Mouse (Mus musculus) limb, embryonic 10.5 days (tissue): ENCODE data around the gene Prkn. TPM values are rescaled to one million over a fixed set of nuclear protein-coding genes. Genes with fewer than 3 reads are reported as not detected.

Experiments
- DNase-seq: peaks from one replicate; pipeline ENCODE4 v3.0.0-alpha.2; 2017; ENCODE audit warnings: low spot score
- H3K27ac ChIP-seq: fragments of 300-500 bp; sonication (generic); 2 replicates; pipeline ENCODE4 v1.5.1; 2016; ENCODE audit warnings: mild to moderate bottlenecking
- H3K27me3 ChIP-seq: fragments of 300-500 bp; sonication (generic); 2 replicates; pipeline ENCODE4 v1.6.1; 2016; ENCODE audit warnings: low read depth, mild to moderate bottlenecking; ENCODE audit not compliant: poor library complexity, severe bottlenecking
- H3K36me3 ChIP-seq: fragments of 300-500 bp; sonication (generic); 2 replicates; pipeline ENCODE4 v1.6.1; 2016; ENCODE audit warnings: mild to moderate bottlenecking, moderate library complexity
- H3K4me1 ChIP-seq: fragments of 300-500 bp; sonication (generic); 2 replicates; pipeline ENCODE4 v1.6.1; 2016
- H3K4me3 ChIP-seq: fragments of 300-500 bp; sonication (generic); 2 replicates; pipeline ENCODE4 v1.5.1; 2016; ENCODE audit warnings: mild to moderate bottlenecking, moderate library complexity
- H3K9me3 ChIP-seq: fragments of 300-500 bp; sonication (generic); replicated peaks from 2 replicates; pipeline ENCODE4 v1.6.1; 2016; ENCODE audit warnings: mild to moderate bottlenecking
- WGBS: fragments of 180-500 bp; shearing (Covaris S2); methylation state at CpG from one replicate; pipeline ENCODE4 v1.1.7; 2016; 5-methylcytosine and 5-hydroxymethylcytosine counted together
- polyA plus RNA-seq: library from polyadenylated mRNA; unstranded; fragments of >200 nt; fragmentation: Nextera tagmentation; extraction: Ambion mirVana; gene quantifications from 2 replicates; pipeline ENCODE4 v1.2.1, GENCODE M21; 2016

The Prkn gene
- polyA plus RNA-seq, 1 experiment from 2014 or later: 0.85 TPM

DNA sequence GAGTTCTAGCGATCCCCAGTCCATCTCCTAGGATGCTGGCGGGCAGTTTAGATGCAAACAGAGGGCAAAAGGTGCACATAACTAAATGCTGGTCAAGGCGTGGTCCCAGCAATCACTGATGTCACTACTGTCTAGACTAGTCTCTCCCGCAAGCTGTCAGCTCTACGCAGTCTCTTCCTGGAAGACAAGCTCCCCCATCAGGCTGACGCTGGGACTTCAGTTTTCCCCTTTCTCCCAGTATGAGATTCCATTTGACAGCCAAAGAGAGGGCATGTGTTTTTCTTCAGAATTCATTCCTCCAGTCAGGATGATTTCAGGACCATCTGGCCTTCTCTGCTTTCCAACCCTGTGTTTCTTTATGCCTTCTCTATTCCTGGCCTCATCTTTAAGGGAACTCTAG, 1062.8 kb downstream of the Prkn start:
- H3K4me3 ChIP-seq: no peak overlapping the region
- no peak for DNase-seq
- WGBS: 55% methylated on average over 6 of the region's 6 CpGs
- no peaks in the 10 kb centered on the region for H3K4me1 ChIP-seq
- no peak overlapping the region for H3K27ac ChIP-seq
- no peaks in the 10 kb centered on the region for H3K9me3 ChIP-seq
- H3K27me3 ChIP-seq: 0 out of 2 replicates have a peak, but pooled peaks cover 4% of the 10 kb centered on the region
- H3K36me3 ChIP-seq: no peaks in the 10 kb centered on the region

DNA sequence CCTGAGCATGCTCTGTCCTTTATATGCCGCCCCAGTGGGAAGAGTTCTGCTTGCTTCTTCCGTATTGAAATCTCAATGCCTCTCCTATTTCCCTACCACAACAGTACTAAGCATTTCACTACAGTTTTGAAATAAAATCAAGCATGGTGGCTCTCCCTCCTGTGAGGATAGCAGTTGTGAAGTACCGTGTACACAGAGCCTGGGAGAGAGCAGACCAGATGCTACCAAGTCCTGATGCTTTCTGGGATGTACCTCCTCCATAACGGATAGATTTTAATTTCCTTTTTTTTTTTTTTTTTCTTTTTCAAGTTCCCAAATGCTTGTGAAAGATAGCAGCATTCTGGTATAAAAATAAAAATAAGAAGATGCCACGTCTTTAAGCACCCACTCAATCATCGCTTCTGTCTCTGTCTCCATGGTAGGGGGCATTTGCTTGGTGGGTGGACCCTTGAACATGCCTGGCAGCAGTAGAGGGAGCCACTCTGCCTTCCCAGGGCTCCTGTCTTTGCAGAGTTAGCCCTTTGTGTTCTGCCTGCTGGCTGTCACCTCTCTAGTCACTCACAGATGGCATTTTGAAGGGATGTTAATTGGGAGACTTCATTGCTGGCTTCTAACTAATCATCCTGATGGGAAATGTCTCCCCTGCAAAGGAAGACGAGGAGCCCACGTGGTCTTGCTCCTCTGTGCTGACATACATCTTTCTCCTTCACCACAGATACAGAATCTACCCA, 1070.6 kb downstream of the Prkn start:
- no peak overlapping the region for H3K27ac ChIP-seq
- no peaks in the 10 kb centered on the region for H3K36me3 ChIP-seq
- no peak overlapping the region for H3K4me3 ChIP-seq
- peaks cover 15% of the 10 kb centered on the region for H3K4me1 ChIP-seq
- DNase-seq: no peak
- 68% methylated on average over 8 of the region's 8 CpGs for WGBS
- H3K27me3 ChIP-seq: peaks cover 41% of the 10 kb centered on the region
- H3K9me3 ChIP-seq: no peaks in the 10 kb centered on the region

DNA sequence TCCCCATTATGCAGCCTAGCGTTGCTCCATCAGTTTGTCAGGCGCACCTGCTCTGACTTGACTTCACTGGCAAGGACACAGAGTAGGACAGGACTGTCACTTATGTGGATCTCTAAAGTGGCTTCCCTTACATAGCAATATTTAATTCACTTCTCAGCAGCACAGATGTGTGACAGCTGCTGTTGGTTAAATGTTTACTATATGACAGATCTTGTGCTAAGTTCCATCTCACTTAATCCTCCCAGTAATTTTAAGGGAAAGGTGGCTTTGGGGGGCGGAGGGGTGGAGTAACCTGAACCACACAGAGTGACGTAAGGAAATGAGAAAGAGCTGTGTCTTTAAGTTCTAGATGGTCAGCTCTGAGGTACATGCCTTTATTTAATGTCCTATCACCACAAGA, 1072.0 kb downstream of the Prkn start:
- WGBS: 82% methylated on average over 4 of the region's 4 CpGs
- Histone ChIP-seq H3K4me1 (peaks cover 15% of the 10 kb centered on the region), H3K27me3 (peaks cover 43% of the 10 kb centered on the region), H3K36me3 (no peaks in the 10 kb centered on the region), H3K4me3 (no peak overlapping the region), H3K9me3 (no peaks in the 10 kb centered on the region), H3K27ac (no peak overlapping the region)
- DNase-seq: no peak

DNA sequence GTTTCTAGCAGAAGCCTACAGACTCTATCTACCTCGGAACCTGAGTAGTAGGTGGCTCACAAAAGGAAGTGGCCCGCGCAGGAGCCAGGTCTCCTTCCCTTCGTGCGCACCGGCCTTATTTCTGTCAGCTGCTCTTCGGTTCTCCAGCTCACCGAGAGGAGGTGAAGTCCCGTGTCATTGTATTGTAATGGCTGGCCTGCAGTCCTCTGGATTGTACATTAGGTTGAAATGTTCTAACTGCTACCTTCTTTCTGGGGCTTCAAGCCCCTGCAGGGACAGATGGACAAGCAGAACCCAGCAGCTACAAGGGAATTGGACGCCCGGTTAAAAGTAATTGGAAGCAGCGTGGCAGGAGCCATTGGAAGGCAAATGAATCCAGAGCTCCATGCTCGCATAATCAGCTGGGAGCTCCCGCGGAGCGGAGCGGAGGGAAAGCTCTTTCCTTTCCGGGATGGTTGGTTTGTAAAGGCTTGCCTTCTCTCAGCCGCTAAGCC, 1072.7 kb downstream of the Prkn start:
- Histone ChIP-seq H3K4me3 (peak overlapping the region; percentile 42), H3K4me1 (peaks cover 15% of the 10 kb centered on the region), H3K27ac (no peak overlapping the region), H3K36me3 (no peaks in the 10 kb centered on the region), H3K9me3 (no peaks in the 10 kb centered on the region), H3K27me3 (peaks cover 43% of the 10 kb centered on the region)
- DNase-seq: peak; percentile 54
- WGBS: 2% methylated on average over 19 of the region's 19 CpGs

DNA sequence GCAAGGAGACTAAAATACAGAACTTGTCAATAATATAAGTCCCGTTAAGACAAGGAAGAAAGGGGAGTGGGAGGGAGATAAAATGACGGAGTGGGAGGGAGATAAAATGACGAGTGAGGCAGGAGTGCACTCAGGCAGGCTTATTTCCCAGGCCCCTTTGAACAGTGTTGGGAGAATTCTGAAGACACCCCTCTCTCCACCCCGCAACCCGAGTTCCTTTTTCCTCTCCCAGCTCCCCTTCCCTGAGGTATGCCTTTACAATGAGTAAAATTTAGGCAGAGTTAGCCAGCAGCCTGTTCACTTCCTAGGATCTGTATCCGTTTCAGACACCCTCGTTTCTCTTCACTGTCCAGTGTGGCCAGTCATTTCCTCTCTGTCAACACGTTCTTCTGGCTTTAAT, 1073.4 kb downstream of the Prkn start:
- Histone ChIP-seq H3K27ac (no peak overlapping the region), H3K4me1 (peaks cover 17% of the 10 kb centered on the region), H3K4me3 (peak overlapping the region; percentile 42), H3K36me3 (no peaks in the 10 kb centered on the region), H3K9me3 (no peaks in the 10 kb centered on the region), H3K27me3 (peaks cover 43% of the 10 kb centered on the region)
- WGBS: 18% methylated on average over 8 of the region's 8 CpGs
- DNase-seq: no peak

DNA sequence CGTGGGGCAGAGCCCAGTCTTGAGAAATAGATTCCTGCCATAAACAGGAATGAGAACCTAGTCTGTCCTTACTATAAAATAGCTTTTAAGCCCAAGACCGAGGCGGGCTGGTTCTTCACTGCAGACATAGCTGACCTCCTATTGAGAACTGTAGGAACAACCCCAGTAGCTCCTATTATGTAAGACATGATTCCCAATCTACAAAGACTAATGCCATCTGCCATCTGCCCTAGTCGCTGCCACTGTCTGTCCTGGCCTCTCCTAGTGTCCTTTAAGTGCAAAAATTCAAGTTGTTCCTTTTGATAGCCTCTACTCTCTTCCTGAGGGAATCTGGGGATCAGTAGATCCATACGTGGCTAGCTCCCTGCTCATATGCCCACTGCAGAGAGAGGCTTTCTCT, 1074.3 kb downstream of the Prkn start:
- no peak for DNase-seq
- peaks cover 17% of the 10 kb centered on the region for H3K4me1 ChIP-seq
- no peaks in the 10 kb centered on the region for H3K36me3 ChIP-seq
- H3K27me3 ChIP-seq: peaks cover 43% of the 10 kb centered on the region
- H3K27ac ChIP-seq: no peak overlapping the region
- no peaks in the 10 kb centered on the region for H3K9me3 ChIP-seq
- H3K4me3 ChIP-seq: no peak overlapping the region
- WGBS: 76% methylated on average over 5 of the region's 5 CpGs

DNA sequence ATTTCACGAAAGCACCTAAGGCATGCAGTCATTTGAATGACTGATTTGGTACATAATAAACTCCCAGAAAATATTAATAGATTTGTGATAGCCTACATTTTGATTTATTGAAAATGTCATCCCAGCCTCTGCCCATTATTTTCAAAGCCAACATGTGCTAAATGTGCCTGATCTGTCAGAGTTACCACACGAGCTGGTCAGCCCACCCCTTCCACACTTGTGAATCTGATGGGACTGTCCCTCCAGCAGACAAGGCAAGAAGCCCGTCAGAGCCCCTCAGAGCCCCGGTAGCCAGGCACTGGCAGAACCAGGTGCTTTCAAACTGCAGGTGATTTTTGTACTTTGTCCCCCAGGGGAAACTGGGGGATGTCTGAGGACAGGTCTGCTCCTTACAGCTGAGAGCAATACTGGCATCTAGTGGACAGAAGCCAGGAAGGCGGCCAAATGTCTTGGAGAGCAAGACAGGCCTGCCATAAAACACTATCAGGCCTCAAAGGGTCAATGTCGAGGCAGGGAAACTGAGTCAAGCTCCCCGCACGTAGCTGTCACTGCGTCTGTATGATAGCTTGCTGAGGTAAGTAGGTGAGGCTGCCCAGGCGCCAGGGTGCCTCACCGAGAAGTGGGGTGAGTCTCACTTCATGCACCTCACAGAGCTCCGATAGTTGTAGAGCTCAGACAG, 1078.1 kb downstream of the Prkn start:
- H3K9me3 ChIP-seq: no peaks in the 10 kb centered on the region
- peak; percentile 45 for DNase-seq
- no peaks in the 10 kb centered on the region for H3K36me3 ChIP-seq
- WGBS: 53% methylated on average over 12 of the region's 12 CpGs
- H3K4me1 ChIP-seq: peaks cover 12% of the 10 kb centered on the region
- H3K27me3 ChIP-seq: peaks cover 24% of the 10 kb centered on the region
- no peak overlapping the region for H3K4me3 ChIP-seq
- H3K27ac ChIP-seq: no peak overlapping the region

DNA sequence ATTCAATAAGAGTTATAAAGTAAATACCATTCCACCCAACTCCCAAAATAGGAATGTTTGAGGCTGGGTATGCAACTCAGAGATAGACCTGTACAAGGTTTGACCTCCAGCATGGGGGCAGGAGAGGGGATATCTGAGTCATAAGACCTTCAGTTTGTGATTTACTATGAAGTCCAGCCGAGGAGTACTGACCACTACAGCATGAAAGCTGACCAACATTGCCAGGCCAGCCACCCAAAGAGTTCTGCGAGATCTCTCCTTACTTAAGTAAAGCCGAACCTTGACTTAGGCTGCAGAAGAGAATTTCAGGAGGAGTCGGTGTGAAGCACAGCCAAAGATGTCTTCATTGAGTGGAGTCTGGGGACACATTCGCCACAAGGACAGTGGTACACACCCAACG, 1079.4 kb downstream of the Prkn start:
- no peak for DNase-seq
- 89% methylated on average over 6 of the region's 6 CpGs for WGBS
- no peak overlapping the region for H3K4me3 ChIP-seq
- no peaks in the 10 kb centered on the region for H3K36me3 ChIP-seq
- peaks cover 13% of the 10 kb centered on the region for H3K27me3 ChIP-seq
- H3K9me3 ChIP-seq: no peaks in the 10 kb centered on the region
- H3K27ac ChIP-seq: no peak overlapping the region
- peaks cover 5% of the 10 kb centered on the region; the same call in 1 of the 2 replicates for H3K4me1 ChIP-seq

DNA sequence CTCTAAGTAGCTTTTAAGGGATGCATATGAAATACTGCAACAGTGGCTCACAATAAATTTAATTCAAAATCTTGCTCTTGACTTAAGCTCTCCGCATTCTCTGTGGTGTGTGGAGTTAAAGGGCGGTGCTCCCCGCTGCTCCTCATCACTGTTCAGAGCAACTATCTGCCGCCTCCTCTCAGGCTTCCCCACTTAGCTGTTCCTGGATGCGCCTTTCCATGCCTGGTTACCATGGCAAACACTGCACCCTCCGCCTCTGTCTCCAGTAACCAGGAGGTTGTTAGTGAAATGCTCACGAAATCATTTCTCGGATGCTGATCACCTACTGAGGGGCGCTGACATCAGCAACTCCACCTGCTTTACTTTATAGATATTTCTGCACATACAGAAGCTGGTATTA, 1080.8 kb downstream of the Prkn start:
- H3K4me1 ChIP-seq: peaks cover 8% of the 10 kb centered on the region
- H3K27ac ChIP-seq: no peak overlapping the region; the same call in 1 of the 2 replicates
- H3K4me3 ChIP-seq: no peak overlapping the region
- no peaks in the 10 kb centered on the region for H3K36me3 ChIP-seq
- no peak for DNase-seq
- H3K9me3 ChIP-seq: no peaks in the 10 kb centered on the region
- WGBS: 90% methylated on average over 9 of the region's 9 CpGs
- no peaks in the 10 kb centered on the region for H3K27me3 ChIP-seq

DNA sequence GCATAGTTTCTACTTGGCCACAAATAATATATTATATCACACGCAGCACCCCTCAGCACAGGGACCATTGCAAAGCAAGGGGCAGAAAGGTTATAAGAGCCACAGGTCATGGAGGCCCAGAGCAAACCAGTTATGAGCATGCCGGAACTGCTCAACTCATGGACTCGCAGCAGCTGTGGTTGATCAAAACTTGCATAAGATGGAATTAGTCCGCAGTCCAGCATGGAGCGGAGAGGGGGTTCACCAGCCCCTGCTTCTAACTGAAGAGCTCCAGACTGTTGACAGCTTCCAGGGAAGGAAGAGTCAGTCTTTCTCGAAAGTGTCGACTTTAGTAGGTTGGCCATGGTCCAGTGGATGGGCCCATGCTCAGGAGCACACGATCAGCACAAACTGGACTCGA, 1083.8 kb downstream of the Prkn start:
- Histone ChIP-seq H3K9me3 (no peaks in the 10 kb centered on the region), H3K27ac (no peak overlapping the region), H3K4me1 (peaks cover 31% of the 10 kb centered on the region), H3K36me3 (no peaks in the 10 kb centered on the region), H3K4me3 (no peak overlapping the region), H3K27me3 (no peaks in the 10 kb centered on the region)
- WGBS: 91% methylated on average over 9 of the region's 9 CpGs
- no peak for DNase-seq

DNA sequence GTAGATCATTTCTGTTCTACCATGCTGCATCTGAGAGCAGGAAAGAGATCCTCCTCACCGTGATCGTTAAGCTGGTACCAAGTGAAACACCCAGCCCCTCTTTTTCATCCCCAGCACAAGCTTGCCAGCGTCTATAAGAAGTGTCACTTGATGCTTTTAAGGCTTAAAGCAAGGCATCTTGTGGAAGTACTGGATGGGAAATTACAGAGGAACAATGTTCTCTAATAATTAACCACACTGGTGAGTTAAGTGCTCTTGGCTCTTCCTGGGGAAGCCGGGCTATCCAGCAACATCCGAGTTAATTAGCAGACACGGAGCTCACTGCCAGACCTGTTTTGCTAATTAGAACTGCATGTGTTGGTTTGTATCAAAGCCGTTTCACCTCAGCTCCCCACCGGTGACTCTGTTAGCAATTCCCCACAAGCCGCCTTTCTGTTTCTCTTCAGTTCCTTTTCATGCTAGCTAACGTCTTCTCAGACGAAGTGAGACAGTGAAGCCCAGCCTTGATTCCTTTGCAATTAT, 1086.7 kb downstream of the Prkn start:
- peak overlapping the region; percentile 38; the same call in 1 of the 2 replicates for H3K27ac ChIP-seq
- no peaks in the 10 kb centered on the region for H3K9me3 ChIP-seq

DNA sequence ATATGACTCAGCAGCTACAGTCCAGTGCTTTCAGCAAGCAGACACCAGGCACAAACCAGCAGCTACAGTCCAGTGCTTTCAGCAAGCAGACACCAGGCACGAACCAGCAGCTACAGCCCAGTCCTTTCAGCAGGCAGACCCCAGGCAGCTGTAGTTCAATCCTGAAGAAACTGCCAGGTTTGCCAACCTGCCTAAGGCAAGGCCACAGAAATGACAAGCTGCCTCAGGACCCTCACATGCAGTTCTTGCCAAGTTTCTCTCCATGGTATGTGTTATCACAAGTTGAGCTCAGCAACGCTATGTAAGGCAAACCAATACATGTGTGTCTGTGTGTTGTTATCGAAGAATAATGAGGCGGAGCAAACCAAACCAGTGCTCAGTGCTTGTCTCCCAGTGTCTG, 1091.5 kb downstream of the Prkn start:
- no peak for DNase-seq
- Histone ChIP-seq H3K27me3 (no peaks in the 10 kb centered on the region), H3K9me3 (no peaks in the 10 kb centered on the region), H3K36me3 (no peaks in the 10 kb centered on the region), H3K4me3 (no peak overlapping the region), H3K27ac (no peak overlapping the region), H3K4me1 (peaks cover 20% of the 10 kb centered on the region)
- WGBS: 89% methylated on average over 4 of the region's 4 CpGs

More for the DNA sequence above, 1086.7 kb downstream of the Prkn start:
- no peaks in the 10 kb centered on the region for H3K36me3 ChIP-seq
- no peak overlapping the region for H3K4me3 ChIP-seq
- 17% methylated on average over 11 of the region's 11 CpGs for WGBS
- peak; percentile 49 for DNase-seq
- H3K27me3 ChIP-seq: no peaks in the 10 kb centered on the region
- peaks cover 28% of the 10 kb centered on the region for H3K4me1 ChIP-seq

DNA sequence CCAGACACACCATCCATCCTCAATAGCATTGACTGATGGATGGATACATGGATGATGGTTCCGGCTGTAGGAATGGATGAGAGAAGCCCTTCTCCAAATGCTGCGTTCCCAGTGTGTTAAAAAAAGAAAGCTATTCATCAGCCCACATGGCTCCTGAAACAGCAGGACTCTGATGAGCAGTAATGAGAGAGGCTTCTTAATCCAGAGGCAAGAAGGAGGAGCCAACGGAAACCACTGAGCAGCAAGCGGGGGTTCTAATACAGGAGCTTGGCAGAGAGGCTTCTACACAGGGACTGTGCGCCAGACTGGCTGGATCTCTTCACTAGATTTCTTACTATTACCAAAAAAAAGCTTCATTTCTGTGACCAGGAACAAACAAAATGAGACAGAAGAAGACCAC, 1093.6 kb downstream of the Prkn start:
- DNase-seq: no peak
- no peaks in the 10 kb centered on the region for H3K4me1 ChIP-seq
- H3K27me3 ChIP-seq: no peaks in the 10 kb centered on the region
- H3K9me3 ChIP-seq: no peaks in the 10 kb centered on the region
- no peak overlapping the region for H3K27ac ChIP-seq
- H3K4me3 ChIP-seq: no peak overlapping the region
- no peaks in the 10 kb centered on the region for H3K36me3 ChIP-seq
- 71% methylated on average over 5 of the region's 5 CpGs for whole genome bisulfite sequencing
